ENCODE assay signal across 14 mouse cellular contexts in the genomic region with DNA sequence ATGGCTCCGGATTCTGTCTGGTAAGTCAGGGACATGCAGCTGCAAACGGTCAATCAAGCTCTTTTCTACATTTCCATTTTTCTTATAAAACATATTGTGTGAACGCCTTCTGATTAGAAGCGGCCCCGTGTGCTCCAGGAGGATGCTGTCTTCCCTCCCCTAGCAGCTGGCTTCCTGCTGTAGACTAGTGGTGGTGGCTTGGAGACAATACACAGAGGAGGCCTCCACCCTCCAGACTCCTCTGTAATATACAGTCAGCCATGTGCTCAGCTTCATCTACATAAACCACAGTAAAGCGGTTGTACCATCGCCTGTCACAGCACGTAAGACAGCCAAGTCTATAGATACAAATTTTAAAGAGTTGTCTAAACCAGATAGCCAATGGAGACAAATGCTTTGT. TPM values are rescaled to one million over a fixed set of nuclear protein-coding genes. Genes with fewer than 3 reads are reported as not detected.
DNase-seq lines count a peak whose midpoint lies in the region; ATAC-seq lines count a peak whose summit lies in the region.
"Had no signal": no experiment of that assay in that cellular context is flagged by ENCODE, and none has a peak within 500 bp of the region (broad histone marks: within the 10 kb centered on the region; RNA-seq: fewer than 3 reads in every experiment).

No protein-coding gene starts in this region.

- no peaks in the 10 kb centered on the region for H3K27me3 ChIP-seq in heart, embryonic 11.5 days (ENCODE audit: control insufficient read depth, insufficient read depth, low read length)
- no peaks in the 10 kb centered on the region for H3K27me3 ChIP-seq in embryonic facial prominence, embryonic 14.5 days (replicated peaks; ENCODE audit: control insufficient read depth, insufficient read depth, low read length)
- H3K27me3 ChIP-seq: heart, embryonic 13.5 days had no signal

- peak; percentile 92 for DNase-seq in heart, adult 11 months
- DNase-seq in kidney, postnatal 14 days: peak; percentile 14
- no peak for DNase-seq in kidney, adult 11 months
- peak; percentile 13 for DNase-seq in CD4-positive helper T cell, adult 2 months (ENCODE audit: low read depth, low spot score)
- DNase-seq in embryonic facial prominence, embryonic 14.5 days (ENCODE audit: low spot score): peak; percentile 59
- no peak for DNase-seq in cerebellum, postnatal 4 days (ENCODE audit: low spot score in 2 of 2)
- DNase-seq in layer of hippocampus, postnatal 14 days (ENCODE audit: low spot score in 2 of 2): no peak
- DNase-seq: cerebellum, adult 2 months; lung, postnatal 14 days; midbrain, embryonic 14.5 days had no signal

- H3K36me3 ChIP-seq in heart, embryonic 11.5 days (ENCODE audit: control insufficient read depth, insufficient read depth, low read length): peaks cover 7% of the 10 kb centered on the region; the same call in 1 of the 2 replicates
- H3K36me3 ChIP-seq in embryonic facial prominence, embryonic 14.5 days (ENCODE audit: control insufficient read depth, insufficient read depth, low read length): peaks cover 25% of the 10 kb centered on the region; the same call in 1 of the 2 replicates

- H3K27ac ChIP-seq in heart, embryonic 11.5 days (ENCODE audit: low read depth, low read length): no peak overlapping the region
- H3K27ac ChIP-seq in embryonic facial prominence, embryonic 14.5 days (replicated peaks; ENCODE audit: low read depth, low read length): no peak overlapping the region; the same call in 1 of the 2 replicates
- H3K27ac ChIP-seq: heart, embryonic 13.5 days had no signal

- no peak overlapping the region for H3K9ac ChIP-seq in heart, embryonic 11.5 days (ENCODE audit: low read depth, low read length)
- H3K9ac ChIP-seq in embryonic facial prominence, embryonic 14.5 days (ENCODE audit: low read depth, low read length): no peak overlapping the region
- H3K9ac ChIP-seq: heart, embryonic 13.5 days had no signal

- H3K4me2 ChIP-seq in heart, embryonic 11.5 days: no peak overlapping the region
- no peak overlapping the region for H3K4me2 ChIP-seq in embryonic facial prominence, embryonic 14.5 days (ENCODE audit: low read depth, low read length)
- H3K4me2 ChIP-seq: heart, embryonic 13.5 days; liver, embryonic 11.5 days had no signal

- ATAC-seq in heart, embryonic 11.5 days (replicated peaks; ENCODE audit: insufficient number of reproducible peaks, low FRiP score, low TSS enrichment): no peak
- ATAC-seq in embryonic facial prominence, embryonic 14.5 days (ENCODE audit: low read depth): peak; percentile 51; the same call in 1 of the 2 replicates

- no peaks in the 10 kb centered on the region for H3K9me3 ChIP-seq in heart, embryonic 11.5 days (replicated peaks; ENCODE audit: control insufficient read depth, low read length)
- no peaks in the 10 kb centered on the region for H3K9me3 ChIP-seq in embryonic facial prominence, embryonic 14.5 days (ENCODE audit: control insufficient read depth, low read length)
- H3K9me3 ChIP-seq: heart, embryonic 13.5 days had no signal

- H3K4me3 ChIP-seq in heart, embryonic 11.5 days (ENCODE audit: low read depth, low read length): no peak overlapping the region
- H3K4me3 ChIP-seq in embryonic facial prominence, embryonic 14.5 days (ENCODE audit: low read depth, low read length): no peak overlapping the region
- H3K4me3 ChIP-seq: heart, embryonic 13.5 days had no signal

- H3K4me1 ChIP-seq in heart, embryonic 11.5 days (ENCODE audit: control insufficient read depth, insufficient read depth, low read length): no peaks in the 10 kb centered on the region
- H3K4me1 ChIP-seq in embryonic facial prominence, embryonic 14.5 days (ENCODE audit: control insufficient read depth, insufficient read depth, low read length): no peaks in the 10 kb centered on the region

- WGBS in heart, embryonic 11.5 days (ENCODE audit: insufficient replicate concordance): 81% methylated on average over 8 of the region's 8 CpGs
- 65% methylated on average over 8 of the region's 8 CpGs for WGBS in embryonic facial prominence, embryonic 14.5 days

RNA-seq across cellular contexts. Expression of gene Lama4, which starts 40.2 kb away (rescaled TPM):
- polyA plus RNA-seq in heart, embryonic 11.5 days (2014; fragmentation: Nextera tagmentation; extraction: Ambion mirVana): 91.8 and 120 TPM in 2 replicates
- 106 and 117 TPM in 2 replicates for polyA plus RNA-seq in embryonic facial prominence, embryonic 14.5 days (2014; fragmentation: Nextera tagmentation; extraction: Ambion mirVana)
- 10 to 100 TPM; 11.4 to 14.5 TPM for total RNA-seq in layer of hippocampus, postnatal 14 days (2021)
- total RNA-seq: neutrophil, adult 5-6 weeks had no signal

Comparison
In these comparisons a context has a peak if more than half of its experiments do, and no peak if none do; other contexts are left out.
1. DNase-seq: peak in heart, adult 11 months (single experiment), kidney, postnatal 14 days (single experiment), CD4-positive helper T cell, adult 2 months (single experiment) and embryonic facial prominence, embryonic 14.5 days (single experiment); none in kidney, adult 11 months (single experiment), cerebellum, postnatal 4 days (0 of 2) and layer of hippocampus, postnatal 14 days (0 of 2).